Mouse (Mus musculus): ENCODE data around the gene Srp9. TPM values are rescaled to one million over a fixed set of nuclear protein-coding genes. Genes with fewer than 3 reads are reported as not detected.

Gene Srp9
- polyA plus RNA-seq, 1 experiment from 2014 or later = 145 TPM

DNA sequence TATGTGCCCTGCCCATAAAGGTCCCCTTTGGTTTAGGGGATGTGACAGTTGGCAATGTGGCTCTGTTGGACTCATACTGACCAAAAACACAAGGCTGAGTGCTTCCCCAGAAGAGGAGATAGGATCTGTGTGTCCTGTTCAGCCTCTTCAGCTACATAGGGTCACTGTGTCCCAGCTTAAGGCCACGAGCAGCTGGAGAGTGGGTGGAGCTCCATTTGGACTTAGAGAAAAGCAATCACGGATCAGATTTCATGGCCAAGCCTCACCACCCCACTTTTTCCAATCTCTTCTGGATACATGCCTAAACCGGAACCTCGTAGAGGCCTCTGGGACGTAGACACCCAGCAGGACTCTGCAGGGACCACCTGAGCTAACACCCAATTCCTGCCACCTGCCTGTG, 25.5 kb upstream of the Srp9 start:
- Histone ChIP-seq H3K9me3 (ENCODE audit: control insufficient read depth, low read depth, low read length) (no peaks in the 10 kb centered on the region), H3K4me3 (ENCODE audit: low read depth, low read length) (no peak overlapping the region), H3K9ac (replicated peaks; ENCODE audit: low read depth, low read length) (no peak overlapping the region), H3K4me2 (replicated peaks; ENCODE audit: low read depth, low read length) (no peak overlapping the region), H3K27me3 (ENCODE audit: control insufficient read depth, insufficient read depth, low read length) (no peaks in the 10 kb centered on the region), H3K36me3 (ENCODE audit: control insufficient read depth, insufficient read depth, low read length) (no peaks in the 10 kb centered on the region), H3K27ac (ENCODE audit: low read length) (no peak overlapping the region), H3K4me1 (ENCODE audit: control insufficient read depth, insufficient read depth, low read length) (peaks cover 15% of the 10 kb centered on the region)
- 24% methylated on average over 5 of the region's 5 CpGs for WGBS
- 0 out of 2 replicates have a peak, but pooled peaks have one; percentile 2 for ATAC-seq (ENCODE audit: insufficient number of reproducible peaks, insufficient read depth, low FRiP score, low read depth)

DNA sequence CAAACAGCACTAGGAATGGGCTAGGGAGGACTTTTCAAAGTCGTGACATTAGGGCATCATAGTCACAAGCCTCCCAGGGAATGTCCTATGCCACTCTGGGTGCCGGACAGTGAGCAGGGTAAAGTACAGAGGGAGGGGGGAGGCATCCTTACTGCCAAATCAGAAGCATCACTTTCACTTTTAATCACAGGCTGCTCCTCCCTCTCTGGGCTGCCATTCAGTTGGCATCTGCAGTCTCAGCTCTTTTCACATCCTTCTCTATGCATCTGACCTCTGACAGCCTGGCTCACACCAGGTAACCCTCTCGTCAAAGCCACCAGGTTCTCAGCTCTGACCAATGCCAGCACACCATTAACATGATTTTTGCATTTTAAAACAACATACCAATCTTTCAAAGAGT, 24.1 kb upstream of the Srp9 start:
- ATAC-seq (ENCODE audit: insufficient number of reproducible peaks, insufficient read depth, low FRiP score, low read depth) = no peak
- no peaks in the 10 kb centered on the region for H3K9me3 ChIP-seq (ENCODE audit: control insufficient read depth, low read depth, low read length)
- H3K36me3 ChIP-seq (ENCODE audit: control insufficient read depth, insufficient read depth, low read length) = no peaks in the 10 kb centered on the region
- no peaks in the 10 kb centered on the region for H3K27me3 ChIP-seq (ENCODE audit: control insufficient read depth, insufficient read depth, low read length)
- no peak overlapping the region for H3K27ac ChIP-seq (ENCODE audit: low read length)
- H3K4me3 ChIP-seq (ENCODE audit: low read depth, low read length) = no peak overlapping the region
- WGBS = 70% methylated on average over 3 of the region's 3 CpGs
- peaks cover 7% of the 10 kb centered on the region for H3K4me1 ChIP-seq (ENCODE audit: control insufficient read depth, insufficient read depth, low read length)
- H3K4me2 ChIP-seq (replicated peaks; ENCODE audit: low read depth, low read length) = no peak overlapping the region
- H3K9ac ChIP-seq (replicated peaks; ENCODE audit: low read depth, low read length) = no peak overlapping the region

DNA sequence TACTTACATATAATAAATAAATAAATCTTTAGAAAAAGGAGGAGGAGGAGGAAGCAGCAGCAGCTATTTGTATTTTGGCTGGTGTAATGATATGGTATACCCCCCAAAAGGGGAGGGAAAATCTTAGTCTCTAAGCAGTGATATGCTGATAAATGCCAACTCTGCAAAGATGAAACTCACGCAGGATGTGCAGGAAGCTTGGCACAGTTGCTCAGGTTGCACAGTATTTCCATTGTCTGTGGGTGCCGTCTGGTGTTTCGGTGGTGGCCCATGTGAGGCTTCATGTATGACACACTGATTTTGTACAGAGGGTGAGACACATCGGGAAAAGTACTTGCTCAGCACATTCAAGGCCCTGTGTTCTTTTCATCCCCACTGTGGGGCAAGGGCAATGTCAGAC, 23.1 kb upstream of the Srp9 start:
- Histone ChIP-seq H3K4me2 (replicated peaks; ENCODE audit: low read depth, low read length) (no peak overlapping the region), H3K4me1 (ENCODE audit: control insufficient read depth, insufficient read depth, low read length) (peaks cover 5% of the 10 kb centered on the region; the same call in 1 of the 2 replicates), H3K9ac (replicated peaks; ENCODE audit: low read depth, low read length) (no peak overlapping the region), H3K27me3 (ENCODE audit: control insufficient read depth, insufficient read depth, low read length) (no peaks in the 10 kb centered on the region), H3K9me3 (ENCODE audit: control insufficient read depth, low read depth, low read length) (no peaks in the 10 kb centered on the region), H3K36me3 (ENCODE audit: control insufficient read depth, insufficient read depth, low read length) (no peaks in the 10 kb centered on the region), H3K4me3 (ENCODE audit: low read depth, low read length) (no peak overlapping the region), H3K27ac (ENCODE audit: low read length) (no peak overlapping the region)
- no peak for ATAC-seq (ENCODE audit: insufficient number of reproducible peaks, insufficient read depth, low FRiP score, low read depth)
- WGBS = 76% methylated on average over 4 of the region's 4 CpGs

DNA sequence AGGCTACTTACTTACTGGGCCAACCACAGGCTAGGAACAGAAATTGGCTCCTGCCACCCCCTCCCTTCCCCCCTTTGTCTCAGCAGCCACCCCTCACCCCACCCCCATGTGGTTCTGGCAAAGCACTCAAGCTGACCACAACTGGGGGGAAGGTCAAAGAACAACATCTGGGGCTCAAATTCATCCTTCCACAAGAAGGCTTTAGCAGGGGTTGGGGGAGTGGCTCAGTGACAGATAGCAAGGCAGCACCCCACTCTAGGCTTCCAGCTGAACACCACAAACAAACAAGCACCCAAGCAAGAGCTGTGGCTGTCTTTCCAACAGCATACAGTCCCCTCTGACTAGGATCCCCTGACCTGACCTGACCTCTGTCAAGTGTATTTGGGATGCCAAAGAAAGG, 21.8 kb upstream of the Srp9 start:
- Histone ChIP-seq H3K9me3 (ENCODE audit: control insufficient read depth, low read depth, low read length) (no peaks in the 10 kb centered on the region), H3K27me3 (ENCODE audit: control insufficient read depth, insufficient read depth, low read length) (no peaks in the 10 kb centered on the region), H3K27ac (ENCODE audit: low read length) (no peak overlapping the region), H3K4me3 (ENCODE audit: low read depth, low read length) (no peak overlapping the region), H3K4me1 (ENCODE audit: control insufficient read depth, insufficient read depth, low read length) (peaks cover 5% of the 10 kb centered on the region; the same call in 1 of the 2 replicates), H3K4me2 (replicated peaks; ENCODE audit: low read depth, low read length) (no peak overlapping the region), H3K9ac (replicated peaks; ENCODE audit: low read depth, low read length) (no peak overlapping the region), H3K36me3 (ENCODE audit: control insufficient read depth, insufficient read depth, low read length) (no peaks in the 10 kb centered on the region)
- no peak for ATAC-seq (ENCODE audit: insufficient number of reproducible peaks, insufficient read depth, low FRiP score, low read depth)

DNA sequence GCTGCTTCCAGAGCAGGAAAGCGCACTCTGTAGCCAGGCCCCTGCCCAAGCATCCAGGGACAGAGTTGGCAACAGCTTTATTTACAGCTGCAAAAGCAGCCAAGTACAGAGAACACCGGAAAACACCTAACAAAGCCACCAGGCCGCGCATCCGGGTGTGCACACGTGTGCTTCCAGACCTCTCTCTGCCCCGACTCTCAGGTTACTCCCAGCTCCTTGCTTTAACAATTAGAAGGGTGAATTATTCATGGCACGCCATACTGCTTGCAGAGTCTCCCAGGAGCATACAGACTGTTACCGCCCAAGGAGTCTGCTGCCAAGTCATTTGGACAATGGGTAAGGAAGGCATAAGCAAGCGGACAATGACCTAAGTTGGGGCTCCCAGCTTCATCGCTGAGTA, 21.1 kb upstream of the Srp9 start:
- Histone ChIP-seq H3K4me1 (ENCODE audit: control insufficient read depth, insufficient read depth, low read length) (peaks cover 5% of the 10 kb centered on the region; the same call in 1 of the 2 replicates), H3K9me3 (ENCODE audit: control insufficient read depth, low read depth, low read length) (no peaks in the 10 kb centered on the region), H3K27me3 (ENCODE audit: control insufficient read depth, insufficient read depth, low read length) (no peaks in the 10 kb centered on the region), H3K27ac (ENCODE audit: low read length) (no peak overlapping the region), H3K36me3 (ENCODE audit: control insufficient read depth, insufficient read depth, low read length) (no peaks in the 10 kb centered on the region), H3K9ac (replicated peaks; ENCODE audit: low read depth, low read length) (no peak overlapping the region), H3K4me2 (replicated peaks; ENCODE audit: low read depth, low read length) (no peak overlapping the region), H3K4me3 (ENCODE audit: low read depth, low read length) (no peak overlapping the region)
- 86% methylated on average over 11 of the region's 11 CpGs for WGBS
- no peak for ATAC-seq (ENCODE audit: insufficient number of reproducible peaks, insufficient read depth, low FRiP score, low read depth)

DNA sequence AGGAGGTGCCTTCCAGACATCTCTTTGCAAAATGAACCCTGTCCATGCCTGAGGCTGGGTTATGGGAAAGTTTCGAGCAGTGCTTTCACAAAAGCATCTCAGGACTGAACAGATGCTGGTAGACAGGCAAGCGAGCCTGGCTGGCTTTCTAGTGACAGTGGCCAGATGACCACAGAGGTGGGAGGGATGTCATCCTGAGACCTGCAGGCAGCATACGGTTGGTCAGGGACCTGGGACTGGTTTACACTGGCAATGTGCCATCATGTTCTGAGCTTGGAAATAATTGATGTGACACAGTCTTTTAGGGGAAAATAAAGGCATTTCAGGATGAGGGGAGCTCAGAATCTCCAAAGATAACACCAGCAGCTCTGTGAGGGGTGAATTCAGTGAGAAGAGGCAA, 19.5 kb upstream of the Srp9 start:
- H3K4me3 ChIP-seq (ENCODE audit: low read depth, low read length) = no peak overlapping the region
- no peaks in the 10 kb centered on the region for H3K36me3 ChIP-seq (ENCODE audit: control insufficient read depth, insufficient read depth, low read length)
- H3K27me3 ChIP-seq (ENCODE audit: control insufficient read depth, insufficient read depth, low read length) = no peaks in the 10 kb centered on the region
- WGBS = 41% methylated on average over 3 of the region's 3 CpGs
- H3K9me3 ChIP-seq (ENCODE audit: control insufficient read depth, low read depth, low read length) = no peaks in the 10 kb centered on the region
- H3K9ac ChIP-seq (replicated peaks; ENCODE audit: low read depth, low read length) = no peak overlapping the region
- no peak overlapping the region for H3K27ac ChIP-seq (ENCODE audit: low read length)
- no peaks in the 10 kb centered on the region; the same call in 1 of the 2 replicates for H3K4me1 ChIP-seq (ENCODE audit: control insufficient read depth, insufficient read depth, low read length)
- no peak for ATAC-seq (ENCODE audit: insufficient number of reproducible peaks, insufficient read depth, low FRiP score, low read depth)
- H3K4me2 ChIP-seq (replicated peaks; ENCODE audit: low read depth, low read length) = no peak overlapping the region

DNA sequence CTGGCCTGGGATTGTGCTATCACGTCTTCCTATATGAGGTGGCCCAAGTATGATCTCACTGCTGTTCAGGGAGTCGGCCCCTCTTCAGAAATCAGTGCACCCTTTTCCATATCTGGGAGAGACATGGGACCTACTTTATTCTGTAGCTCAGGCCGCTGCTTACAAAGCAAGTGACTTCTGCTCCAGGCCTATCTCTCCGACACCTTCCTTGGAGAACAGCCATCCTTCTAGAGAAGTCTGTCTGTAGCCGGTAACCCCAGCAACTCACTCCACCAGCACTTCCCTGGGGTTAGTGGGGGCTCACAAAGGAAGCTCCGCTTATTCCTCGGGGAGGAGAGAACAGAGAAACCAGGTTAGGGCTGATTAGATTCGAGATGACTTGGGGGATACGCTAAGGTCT, 17.3 kb upstream of the Srp9 start:
- Histone ChIP-seq H3K4me1 (ENCODE audit: control insufficient read depth, insufficient read depth, low read length) (peaks cover 11% of the 10 kb centered on the region; the same call in 1 of the 2 replicates), H3K27ac (ENCODE audit: low read length) (no peak overlapping the region), H3K9me3 (ENCODE audit: control insufficient read depth, low read depth, low read length) (no peaks in the 10 kb centered on the region), H3K9ac (replicated peaks; ENCODE audit: low read depth, low read length) (no peak overlapping the region), H3K36me3 (ENCODE audit: control insufficient read depth, insufficient read depth, low read length) (no peaks in the 10 kb centered on the region), H3K27me3 (ENCODE audit: control insufficient read depth, insufficient read depth, low read length) (no peaks in the 10 kb centered on the region), H3K4me2 (replicated peaks; ENCODE audit: low read depth, low read length) (no peak overlapping the region), H3K4me3 (ENCODE audit: low read depth, low read length) (no peak overlapping the region)
- WGBS = 80% methylated on average over 9 of the region's 9 CpGs
- no peak for ATAC-seq (ENCODE audit: insufficient number of reproducible peaks, insufficient read depth, low FRiP score, low read depth)

DNA sequence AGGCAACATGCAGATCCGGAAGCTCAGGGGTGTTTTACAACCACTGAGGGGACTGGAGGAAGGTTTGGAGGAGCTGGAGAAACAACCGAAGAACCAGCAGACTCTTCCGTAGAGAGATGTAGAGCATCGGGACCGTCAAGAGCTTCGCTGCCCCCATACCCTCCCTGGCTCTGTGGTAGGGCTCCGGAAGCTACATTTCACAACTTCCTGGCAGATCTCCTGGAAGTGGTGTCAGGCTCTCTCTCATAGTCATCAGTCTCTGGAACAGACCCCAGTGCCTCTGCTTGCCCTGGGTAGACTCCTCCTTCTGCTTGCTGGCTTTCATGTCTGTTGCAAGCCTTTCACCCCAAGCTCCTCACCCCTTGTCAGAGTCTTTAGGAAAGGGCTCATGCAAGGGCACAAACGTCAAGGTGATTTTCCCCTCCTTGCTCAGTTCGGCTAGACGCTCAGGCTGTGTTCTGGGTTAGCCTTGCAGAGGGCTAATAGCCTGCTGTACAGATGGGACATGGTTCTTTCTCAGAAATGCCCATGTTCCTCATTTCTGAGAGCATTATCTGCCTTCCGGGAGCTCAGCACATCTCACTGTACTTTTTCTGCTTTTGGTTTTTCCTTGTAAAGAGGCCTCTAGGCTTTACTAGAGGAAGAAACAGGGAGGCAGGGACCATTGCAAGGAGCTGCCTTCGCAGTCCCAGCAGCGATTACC, 16.0 kb upstream of the Srp9 start:
- H3K36me3 ChIP-seq (ENCODE audit: control insufficient read depth, insufficient read depth, low read length) = no peaks in the 10 kb centered on the region
- H3K27me3 ChIP-seq (ENCODE audit: control insufficient read depth, insufficient read depth, low read length) = no peaks in the 10 kb centered on the region
- H3K27ac ChIP-seq (ENCODE audit: low read length) = no peak overlapping the region
- ATAC-seq (ENCODE audit: insufficient number of reproducible peaks, insufficient read depth, low FRiP score, low read depth) = no peak
- no peaks in the 10 kb centered on the region for H3K9me3 ChIP-seq (ENCODE audit: control insufficient read depth, low read depth, low read length)
- WGBS = 66% methylated on average over 13 of the region's 13 CpGs
- H3K4me3 ChIP-seq (ENCODE audit: low read depth, low read length) = no peak overlapping the region
- H3K9ac ChIP-seq (replicated peaks; ENCODE audit: low read depth, low read length) = no peak overlapping the region
- H3K4me1 ChIP-seq (ENCODE audit: control insufficient read depth, insufficient read depth, low read length) = peaks cover 11% of the 10 kb centered on the region; the same call in 1 of the 2 replicates
- no peak overlapping the region for H3K4me2 ChIP-seq (replicated peaks; ENCODE audit: low read depth, low read length)

DNA sequence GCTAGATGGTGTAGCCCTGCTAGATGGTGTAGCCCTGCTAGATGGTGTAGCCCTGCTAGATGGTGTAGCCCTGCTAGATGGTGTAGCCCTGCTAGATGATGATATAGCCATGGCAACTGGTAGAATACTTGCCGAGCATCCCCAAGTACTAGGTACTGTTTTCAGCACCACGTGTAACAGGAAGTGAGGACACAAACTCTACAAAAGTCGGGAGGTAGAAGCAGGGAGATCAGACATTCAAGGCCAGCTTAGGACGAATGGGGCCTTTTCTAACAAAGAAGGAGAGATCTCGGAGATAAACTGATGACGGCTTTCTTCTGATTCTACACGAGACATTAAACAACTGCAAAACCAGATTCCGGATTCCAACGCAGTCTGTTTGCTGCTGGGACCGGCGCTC, 14.4 kb upstream of the Srp9 start:
- no peak overlapping the region for H3K9ac ChIP-seq (replicated peaks; ENCODE audit: low read depth, low read length)
- H3K27ac ChIP-seq (ENCODE audit: low read length) = no peak overlapping the region
- H3K36me3 ChIP-seq (ENCODE audit: control insufficient read depth, insufficient read depth, low read length) = no peaks in the 10 kb centered on the region
- whole genome bisulfite sequencing = 84% methylated on average over 11 of the region's 11 CpGs
- H3K4me2 ChIP-seq (replicated peaks; ENCODE audit: low read depth, low read length) = no peak overlapping the region
- no peaks in the 10 kb centered on the region for H3K27me3 ChIP-seq (ENCODE audit: control insufficient read depth, insufficient read depth, low read length)
- no peak for ATAC-seq (ENCODE audit: insufficient number of reproducible peaks, insufficient read depth, low FRiP score, low read depth)
- H3K9me3 ChIP-seq (ENCODE audit: control insufficient read depth, low read depth, low read length) = no peaks in the 10 kb centered on the region
- no peak overlapping the region for H3K4me3 ChIP-seq (ENCODE audit: low read depth, low read length)
- H3K4me1 ChIP-seq (ENCODE audit: control insufficient read depth, insufficient read depth, low read length) = peaks cover 18% of the 10 kb centered on the region
